Mouse (Mus musculus) spleen, adult 2 months (tissue): ENCODE data around the gene Bcl2l10.

Experiments used
- CTCF ChIP-seq: fragments of 200-500 bp; IDR thresholded peaks from 2 replicates; pipeline ENCODE4 v1.5.1; 2011; ENCODE audit warnings: mild to moderate bottlenecking, inconsistent platforms; ENCODE audit not compliant: insufficient read depth, insufficient read length, insufficient replicate concordance; ENCODE audit errors: extremely low read depth
- POLR2A ChIP-seq: fragments of 200-500 bp; IDR thresholded peaks from 2 replicates; pipeline ENCODE4 v1.6.1; 2011; ENCODE audit warnings: low read depth, low read length, inconsistent platforms

- TF ChIP-seq POLR2A (no peak), CTCF (no peak)
Observed at GRCm38 (mm10) chr9:75316771-75317170, 30.8 kb upstream of the Bcl2l10 start.
